Mouse (Mus musculus): ENCODE results near the gene Olfr671.
A peak's percentile ranks its signal among the peaks of the same experiment; 100 is the strongest.

DNA sequence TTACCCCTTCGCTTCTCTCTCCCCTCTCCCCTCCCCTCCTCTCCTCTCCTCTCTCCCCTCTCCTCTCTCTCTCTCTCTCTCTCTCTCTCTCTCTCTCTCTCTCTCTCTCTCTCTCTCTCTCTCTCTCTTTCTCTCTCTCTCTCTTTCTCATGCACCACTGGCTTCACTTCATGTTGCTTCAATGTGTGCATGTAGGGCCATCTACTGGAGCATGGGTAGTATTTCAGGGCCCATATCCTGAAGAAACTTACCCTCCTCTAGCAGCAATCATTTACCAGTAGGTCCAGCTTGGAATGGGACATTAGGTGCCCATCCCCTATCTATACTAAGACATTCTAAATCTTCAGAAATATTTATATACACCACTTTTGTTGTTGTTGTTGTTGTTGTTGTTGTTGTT is 43.6 kb upstream of the Olfr671 start:
- TF ChIP-seq CTCF (IDR thresholded peaks at IDR 0.05; ENCODE audit: low read depth) (peak; percentile 39), EP300 (IDR thresholded peaks at IDR 0.05; ENCODE audit: low read depth) (no peak)

Data from liver, postnatal 0 days (tissue).